Mouse (Mus musculus): Measurements from ENCODE around the gene Csad. TPM values are rescaled to one million over a fixed set of nuclear protein-coding genes. Genes with fewer than 3 reads are reported as not detected.

The Csad gene
- 10 to 100 TPM; 24.6 to 38.7 (median 31.1) TPM for total RNA-seq (2022)

GRCm38 (mm10) chr15:102204674-102205505, at the start of gene Csad:
TSS of gene Csad (minus strand) at chr15:102204724.
- DNase-seq (ENCODE audit: low spot score in 2 of 2) = no peak

GRCm38 (mm10) chr15:102250521-102250920, 46.0 kb upstream of the Csad start:
- DNase-seq (ENCODE audit: low spot score in 2 of 2) = no peak

GRCm38 (mm10) chr15:102249967-102250366, 45.4 kb upstream of the Csad start:
- DNase-seq (ENCODE audit: low spot score in 2 of 2) = no peak

GRCm38 (mm10) chr15:102249251-102249691, 44.7 kb upstream of the Csad start:
- no peak for DNase-seq (ENCODE audit: low spot score in 2 of 2)

GRCm38 (mm10) chr15:102248812-102249191, 44.3 kb upstream of the Csad start:
- no peak for DNase-seq (ENCODE audit: low spot score in 2 of 2)

- no peak for DNase-seq (ENCODE audit: low spot score in 2 of 2)
Measured at GRCm38 (mm10) chr15:102248131-102248811, 43.7 kb upstream of the Csad start.

GRCm38 (mm10) chr15:102247252-102248130, 43.0 kb upstream of the Csad start:
- no peak for DNase-seq (ENCODE audit: low spot score in 2 of 2)

- peak; percentile 79 to 89 for DNase-seq (ENCODE audit: low spot score in 2 of 2)
Measured at GRCm38 (mm10) chr15:102246866-102247251, 42.3 kb upstream of the Csad start.

GRCm38 (mm10) chr15:102245891-102246741, 41.6 kb upstream of the Csad start:
- DNase-seq (ENCODE audit: low spot score in 2 of 2) = peak; percentile 59 to 83

GRCm38 (mm10) chr15:102245461-102245881, 40.9 kb upstream of the Csad start:
- DNase-seq (ENCODE audit: low spot score in 2 of 2) = no peak

GRCm38 (mm10) chr15:102244306-102245191, 40.0 kb upstream of the Csad start:
- DNase-seq (ENCODE audit: low spot score in 2 of 2) = no peak

- no peak for DNase-seq (ENCODE audit: low spot score in 2 of 2)
Measured at GRCm38 (mm10) chr15:102243229-102244190, 39.0 kb upstream of the Csad start.

GRCm38 (mm10) chr15:102242404-102243228, 38.1 kb upstream of the Csad start:
- DNase-seq (ENCODE audit: low spot score in 2 of 2) = no peak

GRCm38 (mm10) chr15:102240607-102241006, 36.1 kb upstream of the Csad start:
- DNase-seq (ENCODE audit: low spot score in 2 of 2) = no peak

GRCm38 (mm10) chr15:102239851-102240250, 35.3 kb upstream of the Csad start:
- no peak for DNase-seq (ENCODE audit: low spot score in 2 of 2)

- no peak for DNase-seq (ENCODE audit: low spot score in 2 of 2)
Measured at GRCm38 (mm10) chr15:102239260-102239590, 34.7 kb upstream of the Csad start.

- DNase-seq (ENCODE audit: low spot score in 2 of 2) = no peak
Measured at GRCm38 (mm10) chr15:102238543-102239259, 34.2 kb upstream of the Csad start.

Measured in left cerebral cortex, adult 8-10 months (tissue).